Mouse (Mus musculus) neural tube, embryonic 14.5 days (tissue): ENCODE data around the gene Nhlh1. TPM values are rescaled to one million over a fixed set of nuclear protein-coding genes. Genes with fewer than 3 reads are reported as not detected.

Experiments
- ATAC-seq: fragments of 200-750 bp; cut with Nextera tagmentation; 2 replicates; pipeline ENCODE4 v1.8.0; 2017; ENCODE audit warnings: low read depth, mild to moderate bottlenecking, moderate TSS enrichment, moderate library complexity
- H3K27ac ChIP-seq: fragments of 300-500 bp; sonication (generic); 2 replicates; pipeline ENCODE4 v1.5.1; 2014; ENCODE audit warnings: low read depth, mild to moderate bottlenecking, control low read depth, low read length, moderate library complexity, mixed read lengths
- H3K27me3 ChIP-seq: fragments of 300-500 bp; sonication (generic); 2 replicates; pipeline ENCODE4 v1.6.1; 2014; ENCODE audit warnings: low read length; ENCODE audit not compliant: control insufficient read depth, insufficient read depth
- H3K36me3 ChIP-seq: fragments of 300-500 bp; sonication (generic); 2 replicates; pipeline ENCODE4 v1.6.1; 2014; ENCODE audit warnings: low read length, mixed read lengths; ENCODE audit not compliant: control insufficient read depth, insufficient read depth
- H3K4me1 ChIP-seq: fragments of 300-500 bp; sonication (generic); 2 replicates; pipeline ENCODE4 v1.6.1; 2014; ENCODE audit warnings: low read length; ENCODE audit not compliant: control insufficient read depth, insufficient read depth
- H3K4me2 ChIP-seq: fragments of 300-500 bp; sonication (generic); 2 replicates; pipeline ENCODE4 v1.6.1; 2014; ENCODE audit warnings: mild to moderate bottlenecking, low read depth, low read length, control low read depth
- H3K4me3 ChIP-seq: fragments of 300-500 bp; sonication (generic); 2 replicates; pipeline ENCODE4 v1.5.1; 2014; ENCODE audit warnings: low read depth, low read length, control low read depth, mixed read lengths
- H3K9ac ChIP-seq: fragments of 300-500 bp; sonication (generic); replicated peaks from 2 replicates; pipeline ENCODE4 v1.6.1; 2014; ENCODE audit warnings: low read depth, mild to moderate bottlenecking, control low read depth, low read length, mixed read lengths
- H3K9me3 ChIP-seq: fragments of 300-500 bp; sonication (generic); 2 replicates; pipeline ENCODE4 v1.6.1; 2016; ENCODE audit warnings: low read length; ENCODE audit not compliant: control insufficient read depth
- WGBS: fragments of 180-500 bp; shearing (Covaris S2); extraction: QIAGEN DNeasy Blood & Tissue Kit; methylation state at CpG from one replicate; pipeline ENCODE4 v1.1.7; 2014; 5-methylcytosine and 5-hydroxymethylcytosine counted together
- polyA plus RNA-seq: library from polyadenylated mRNA; unstranded; fragments of >200 nt; fragmentation: Nextera tagmentation; extraction: Ambion mirVana; gene quantifications from 2 replicates; pipeline ENCODE4 v1.2.1, GENCODE M21; 2014

Gene Nhlh1
- polyA plus RNA-seq = 3.3 and 3.6 TPM in 2 replicates

- 37% methylated on average over 2 of the region's 2 CpGs for WGBS
- peak within 1 kb of the TSS; percentile 8; the same call in 1 of the 2 replicates for H3K9ac ChIP-seq
- peak within 1 kb of the TSS; percentile 29 for H3K4me2 ChIP-seq
- H3K27ac ChIP-seq = peak within 1 kb of the TSS; percentile 3; the same call in 1 of the 2 replicates
- no peaks in the 10 kb centered on the region for H3K9me3 ChIP-seq
- H3K27me3 ChIP-seq = no peaks in the 10 kb centered on the region
- H3K4me1 ChIP-seq = peaks cover 18% of the 10 kb centered on the region
- H3K4me3 ChIP-seq = peak within 1 kb of the TSS; percentile 23
- no peaks in the 10 kb centered on the region for H3K36me3 ChIP-seq
- peak; percentile 77 for ATAC-seq
Observed at GRCm38 (mm10) chr1:172057491-172057921, at the start of gene Nhlh1. Gene Nhlh1, minus strand, starts transcription at chr1:172057573.

- H3K4me1 ChIP-seq = no peaks in the 10 kb centered on the region
- ATAC-seq = no peak
- no peaks in the 10 kb centered on the region for H3K27me3 ChIP-seq
- peaks cover 81% of the 10 kb centered on the region for H3K36me3 ChIP-seq
- H3K27ac ChIP-seq = no peak overlapping the region
- no peak overlapping the region for H3K9ac ChIP-seq
- no peak overlapping the region for H3K4me2 ChIP-seq
- H3K4me3 ChIP-seq = no peak overlapping the region
- no peaks in the 10 kb centered on the region for H3K9me3 ChIP-seq
- 64% methylated on average over 11 of the region's 11 CpGs for WGBS
Observed at GRCm38 (mm10) chr1:172105101-172105500, 47.7 kb upstream of the Nhlh1 start.

GRCm38 (mm10) chr1:172103619-172104018 is 46.2 kb upstream of the Nhlh1 start:
- H3K9ac ChIP-seq = no peak overlapping the region
- peaks cover 74% of the 10 kb centered on the region for H3K36me3 ChIP-seq
- H3K9me3 ChIP-seq = no peaks in the 10 kb centered on the region
- no peak overlapping the region for H3K4me2 ChIP-seq
- H3K4me1 ChIP-seq = no peaks in the 10 kb centered on the region
- H3K27me3 ChIP-seq = no peaks in the 10 kb centered on the region
- H3K4me3 ChIP-seq = no peak overlapping the region
- H3K27ac ChIP-seq = no peak overlapping the region
- WGBS = 92% methylated on average over 4 of the region's 4 CpGs
- no peak for ATAC-seq

GRCm38 (mm10) chr1:172099325-172100033 is 42.1 kb upstream of the Nhlh1 start:
- no peaks in the 10 kb centered on the region for H3K9me3 ChIP-seq
- no peak for ATAC-seq
- no peak overlapping the region for H3K4me2 ChIP-seq
- WGBS = 72% methylated on average over 6 of the region's 6 CpGs
- H3K36me3 ChIP-seq = peaks cover 64% of the 10 kb centered on the region
- H3K9ac ChIP-seq = no peak overlapping the region
- no peaks in the 10 kb centered on the region for H3K4me1 ChIP-seq
- no peaks in the 10 kb centered on the region for H3K27me3 ChIP-seq
- H3K27ac ChIP-seq = no peak overlapping the region
- H3K4me3 ChIP-seq = no peak overlapping the region

- Histone ChIP-seq H3K27me3 (no peaks in the 10 kb centered on the region), H3K9me3 (no peaks in the 10 kb centered on the region), H3K4me3 (no peak overlapping the region), H3K27ac (no peak overlapping the region), H3K4me2 (no peak overlapping the region), H3K9ac (no peak overlapping the region), H3K4me1 (no peaks in the 10 kb centered on the region), H3K36me3 (peaks cover 58% of the 10 kb centered on the region)
- no peak for ATAC-seq
- 41% methylated on average over 6 of the region's 6 CpGs for WGBS
Observed at GRCm38 (mm10) chr1:172095202-172095601, 37.8 kb upstream of the Nhlh1 start.

GRCm38 (mm10) chr1:172094295-172094694 is 36.9 kb upstream of the Nhlh1 start:
- no peak overlapping the region for H3K4me3 ChIP-seq
- H3K9ac ChIP-seq = no peak overlapping the region
- no peaks in the 10 kb centered on the region for H3K4me1 ChIP-seq
- H3K4me2 ChIP-seq = no peak overlapping the region
- peaks cover 57% of the 10 kb centered on the region for H3K36me3 ChIP-seq
- H3K27ac ChIP-seq = no peak overlapping the region
- no peaks in the 10 kb centered on the region for H3K27me3 ChIP-seq
- H3K9me3 ChIP-seq = no peaks in the 10 kb centered on the region
- no peak for ATAC-seq

- Histone ChIP-seq H3K4me3 (no peak overlapping the region), H3K27me3 (no peaks in the 10 kb centered on the region), H3K4me1 (no peaks in the 10 kb centered on the region), H3K4me2 (no peak overlapping the region), H3K27ac (no peak overlapping the region), H3K9me3 (no peaks in the 10 kb centered on the region), H3K9ac (no peak overlapping the region), H3K36me3 (peaks cover 64% of the 10 kb centered on the region)
- WGBS = 66% methylated on average over 3 of the region's 3 CpGs
- ATAC-seq = no peak
Observed at GRCm38 (mm10) chr1:172093522-172093921, 36.1 kb upstream of the Nhlh1 start.

GRCm38 (mm10) chr1:172082899-172083445 is 25.6 kb upstream of the Nhlh1 start:
- no peaks in the 10 kb centered on the region for H3K27me3 ChIP-seq
- peak overlapping the region; percentile 58; the same call in 1 of the 2 replicates for H3K27ac ChIP-seq
- H3K4me1 ChIP-seq = peaks cover 11% of the 10 kb centered on the region; the same call in 1 of the 2 replicates
- ATAC-seq = peak; percentile 74
- peak overlapping the region; percentile 70 for H3K9ac ChIP-seq
- peaks cover 13% of the 10 kb centered on the region for H3K36me3 ChIP-seq
- no peaks in the 10 kb centered on the region for H3K9me3 ChIP-seq
- WGBS = 3% methylated on average over 24 of the region's 24 CpGs
- H3K4me3 ChIP-seq = peak overlapping the region; percentile 65
- H3K4me2 ChIP-seq = peak overlapping the region; percentile 68
